12 mouse cellular contexts compared by ENCODE assay signal in the genomic region with DNA sequence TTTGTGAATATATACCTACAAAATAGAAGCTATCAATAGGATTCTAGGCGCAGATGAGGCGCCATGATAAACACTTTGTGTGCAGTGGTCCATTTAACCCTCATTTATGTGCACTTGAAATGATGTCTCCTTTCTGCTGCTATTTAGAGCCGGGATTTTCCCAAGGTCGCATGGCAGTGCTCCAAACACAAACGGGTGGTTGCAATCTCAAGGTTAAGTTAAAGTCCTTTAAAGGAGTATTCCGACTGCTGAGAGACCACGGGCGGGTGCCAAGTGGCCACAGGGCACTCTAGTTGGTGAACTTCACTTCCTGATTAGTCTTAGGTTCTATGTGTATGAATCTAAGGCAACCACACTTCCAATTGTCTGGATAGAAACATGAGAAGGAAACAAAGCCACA.
DNase-seq lines count a peak whose midpoint lies in the region; ATAC-seq and TF ChIP-seq lines count a peak whose summit lies in the region.
"Had no signal": no experiment of that assay in that cellular context is flagged by ENCODE, and none has a peak within 500 bp of the region (broad histone marks: within the 10 kb centered on the region; RNA-seq: fewer than 3 reads in every experiment).

No protein-coding gene starts in this region.

- no peak for TF ChIP-seq CTCF in heart, postnatal 0 days (IDR thresholded peaks at IDR 0.05; ENCODE audit: low read depth)

- H3K9me3 ChIP-seq in kidney, embryonic 14.5 days (ENCODE audit: control insufficient read depth, low read length), result no peaks in the 10 kb centered on the region
- H3K9me3 ChIP-seq in heart, postnatal 0 days (replicated peaks; ENCODE audit: control insufficient read depth, low read length), result no peaks in the 10 kb centered on the region
- H3K9me3 ChIP-seq: limb, embryonic 12.5 days; midbrain, embryonic 15.5 days had no signal

- H3K4me2 ChIP-seq in kidney, embryonic 14.5 days (replicated peaks; ENCODE audit: low read depth, low read length), result no peak overlapping the region
- no peak overlapping the region for H3K4me2 ChIP-seq in heart, postnatal 0 days (ENCODE audit: low read depth, low read length)
- H3K4me2 ChIP-seq: limb, embryonic 12.5 days; midbrain, embryonic 15.5 days had no signal

- H3K4me3 ChIP-seq in kidney, embryonic 14.5 days (ENCODE audit: low read length), result no peak overlapping the region
- H3K4me3 ChIP-seq in heart, postnatal 0 days (ENCODE audit: low read depth, low read length), result no peak overlapping the region
- H3K4me3 ChIP-seq: erythroblast, embryonic 14.5 days; limb, embryonic 12.5 days; midbrain, embryonic 15.5 days had no signal

- WGBS in kidney, embryonic 14.5 days, result 76% methylated on average over 8 of the region's 8 CpGs
- 25% methylated on average over 8 of the region's 8 CpGs for WGBS in heart, postnatal 0 days

- no peaks in the 10 kb centered on the region for H3K4me1 ChIP-seq in kidney, embryonic 14.5 days (ENCODE audit: control insufficient read depth, insufficient read depth, low read length)
- H3K4me1 ChIP-seq in heart, postnatal 0 days (ENCODE audit: control insufficient read depth, insufficient read depth), result peaks cover 10% of the 10 kb centered on the region
- H3K4me1 ChIP-seq: limb, embryonic 12.5 days had no signal

- no peaks in the 10 kb centered on the region for H3K36me3 ChIP-seq in kidney, embryonic 14.5 days (ENCODE audit: control insufficient read depth, insufficient read depth, low read length)
- H3K36me3 ChIP-seq in heart, postnatal 0 days (replicated peaks; ENCODE audit: control insufficient read depth, insufficient read depth, low read length), result no peaks in the 10 kb centered on the region
- H3K36me3 ChIP-seq: limb, embryonic 12.5 days; midbrain, embryonic 15.5 days had no signal

- peak; percentile 59 for DNase-seq in kidney, adult 11 months
- DNase-seq in adrenal gland, adult 8-10 months, result peak; percentile 53
- peak; percentile 70 for DNase-seq in heart, postnatal 0 days (ENCODE audit: low spot score)
- peak; percentile 10 for DNase-seq in ovary, postnatal 14 days (ENCODE audit: low spot score)
- no peak for DNase-seq in gastrocnemius, adult 8-10 months (ENCODE audit: low spot score in 2 of 2)
- no peak for DNase-seq in lung, postnatal 10 days
- DNase-seq in cerebellum, postnatal 10 days, result no peak

- no peak for TF ChIP-seq EP300 in heart, postnatal 0 days (IDR thresholded peaks at IDR 0.05; ENCODE audit: low read depth)

- no peak overlapping the region for H3K9ac ChIP-seq in kidney, embryonic 14.5 days (ENCODE audit: low read depth, low read length)
- peak overlapping the region; percentile 11; the same call in 1 of the 2 replicates for H3K9ac ChIP-seq in heart, postnatal 0 days (replicated peaks; ENCODE audit: low read depth, low read length)
- H3K9ac ChIP-seq: limb, embryonic 12.5 days; midbrain, embryonic 15.5 days had no signal

- no peak overlapping the region for H3K27ac ChIP-seq in kidney, embryonic 14.5 days (ENCODE audit: low read depth, low read length)
- H3K27ac ChIP-seq in heart, postnatal 0 days (ENCODE audit: low read depth), result peak overlapping the region; percentile 60
- H3K27ac ChIP-seq: limb, embryonic 12.5 days; midbrain, embryonic 15.5 days; stomach, postnatal 0 days had no signal

- no peaks in the 10 kb centered on the region for H3K27me3 ChIP-seq in kidney, embryonic 14.5 days (ENCODE audit: control insufficient read depth, insufficient read depth, low read length)
- no peaks in the 10 kb centered on the region for H3K27me3 ChIP-seq in heart, postnatal 0 days (ENCODE audit: control insufficient read depth, insufficient read depth, low read length)
- H3K27me3 ChIP-seq: limb, embryonic 12.5 days; midbrain, embryonic 15.5 days had no signal

- no peak for ATAC-seq in kidney, embryonic 14.5 days (ENCODE audit: low FRiP score, low TSS enrichment)
- peak; percentile 82 for ATAC-seq in heart, postnatal 0 days (ENCODE audit: insufficient read depth, low read depth)
- ATAC-seq: midbrain, embryonic 15.5 days had no signal

Comparison
In these comparisons a context has a peak if more than half of its experiments do, and no peak if none do; other contexts are left out.
1. DNase-seq: peak in kidney, adult 11 months (single experiment), adrenal gland, adult 8-10 months (single experiment), heart, postnatal 0 days (single experiment) and ovary, postnatal 14 days (single experiment); none in gastrocnemius, adult 8-10 months (0 of 2), lung, postnatal 10 days (single experiment) and cerebellum, postnatal 10 days (0 of 2).